Mouse (Mus musculus) neural tube, embryonic 15.5 days (tissue): ENCODE measurements around the gene N4bp1. TPM values are rescaled to one million over a fixed set of nuclear protein-coding genes. Genes with fewer than 3 reads are reported as not detected.

Experiments
- ATAC-seq: fragments of 200-750 bp; cut with Nextera tagmentation; 2 replicates; pipeline ENCODE4 v1.8.0; 2017; ENCODE audit warnings: mild to moderate bottlenecking, moderate TSS enrichment, moderate library complexity; ENCODE audit not compliant: low FRiP score
- H3K27ac ChIP-seq: fragments of 300-500 bp; sonication (generic); replicated peaks from 2 replicates; pipeline ENCODE4 v1.5.1; 2015; ENCODE audit warnings: mild to moderate bottlenecking, inconsistent platforms
- H3K27me3 ChIP-seq: fragments of 300-500 bp; sonication (generic); replicated peaks from 2 replicates; pipeline ENCODE4 v1.6.1; 2015; ENCODE audit warnings: inconsistent platforms
- H3K36me3 ChIP-seq: fragments of 300-500 bp; sonication (generic); 2 replicates; pipeline ENCODE4 v1.6.1; 2015; ENCODE audit warnings: inconsistent platforms
- H3K4me1 ChIP-seq: fragments of 300-500 bp; sonication (generic); 2 replicates; pipeline ENCODE4 v1.6.1; 2015; ENCODE audit warnings: inconsistent platforms
- H3K4me2 ChIP-seq: fragments of 300-500 bp; sonication (generic); 2 replicates; pipeline ENCODE4 v1.6.1; 2015; ENCODE audit warnings: inconsistent platforms, mild to moderate bottlenecking, moderate library complexity
- H3K4me3 ChIP-seq: fragments of 300-500 bp; sonication (generic); replicated peaks from 2 replicates; pipeline ENCODE4 v1.5.1; 2015; ENCODE audit warnings: mild to moderate bottlenecking, inconsistent platforms
- H3K9ac ChIP-seq: fragments of 300-500 bp; sonication (generic); replicated peaks from 2 replicates; pipeline ENCODE4 v1.6.1; 2015; ENCODE audit warnings: mild to moderate bottlenecking, inconsistent platforms
- H3K9me3 ChIP-seq: fragments of 300-500 bp; sonication (generic); replicated peaks from 2 replicates; pipeline ENCODE4 v1.6.1; 2016; ENCODE audit warnings: inconsistent platforms
- WGBS: fragments of 180-500 bp; shearing (Covaris S2); methylation state at CpG from one replicate; pipeline ENCODE4 v1.1.7; 2015; ENCODE audit warnings: mixed read lengths; 5-methylcytosine and 5-hydroxymethylcytosine counted together
- polyA plus RNA-seq: library from polyadenylated mRNA; unstranded; fragments of >200 nt; fragmentation: Nextera tagmentation; extraction: Ambion mirVana; gene quantifications from 2 replicates; pipeline ENCODE4 v1.2.1, GENCODE M21; 2015

The N4bp1 gene
- polyA plus RNA-seq, 1 experiment from 2014 or later, result 8.7 TPM

DNA sequence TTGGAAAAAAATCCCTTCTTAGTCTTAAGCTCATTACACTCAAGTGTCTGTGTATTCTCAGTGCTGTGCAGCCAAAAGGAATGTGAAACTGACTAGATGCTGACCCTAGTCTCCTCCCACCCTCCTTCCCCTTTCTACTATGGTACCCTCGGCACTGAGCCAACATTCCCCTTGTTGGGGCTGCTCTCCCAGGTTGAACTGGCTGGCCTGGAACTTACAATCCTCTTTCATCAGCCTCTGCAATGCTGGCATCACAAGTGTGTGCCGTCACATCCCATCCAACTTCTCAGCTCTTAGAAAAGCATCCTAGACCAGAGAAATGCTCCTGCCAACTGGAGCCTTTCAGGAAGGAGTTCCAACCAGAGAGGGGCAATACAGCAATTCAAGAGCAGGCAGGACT lies 11.9 kb downstream of the N4bp1 start:
- Histone ChIP-seq H3K36me3 (no peaks in the 10 kb centered on the region), H3K27ac (peak overlapping the region; percentile 52; the same call in 1 of the 2 replicates), H3K4me3 (no peak overlapping the region), H3K27me3 (no peaks in the 10 kb centered on the region), H3K9ac (no peak overlapping the region), H3K4me2 (no peak overlapping the region), H3K9me3 (no peaks in the 10 kb centered on the region), H3K4me1 (peaks cover 39% of the 10 kb centered on the region)
- 71% methylated on average over 2 of the region's 2 CpGs for WGBS
- no peak for ATAC-seq

DNA sequence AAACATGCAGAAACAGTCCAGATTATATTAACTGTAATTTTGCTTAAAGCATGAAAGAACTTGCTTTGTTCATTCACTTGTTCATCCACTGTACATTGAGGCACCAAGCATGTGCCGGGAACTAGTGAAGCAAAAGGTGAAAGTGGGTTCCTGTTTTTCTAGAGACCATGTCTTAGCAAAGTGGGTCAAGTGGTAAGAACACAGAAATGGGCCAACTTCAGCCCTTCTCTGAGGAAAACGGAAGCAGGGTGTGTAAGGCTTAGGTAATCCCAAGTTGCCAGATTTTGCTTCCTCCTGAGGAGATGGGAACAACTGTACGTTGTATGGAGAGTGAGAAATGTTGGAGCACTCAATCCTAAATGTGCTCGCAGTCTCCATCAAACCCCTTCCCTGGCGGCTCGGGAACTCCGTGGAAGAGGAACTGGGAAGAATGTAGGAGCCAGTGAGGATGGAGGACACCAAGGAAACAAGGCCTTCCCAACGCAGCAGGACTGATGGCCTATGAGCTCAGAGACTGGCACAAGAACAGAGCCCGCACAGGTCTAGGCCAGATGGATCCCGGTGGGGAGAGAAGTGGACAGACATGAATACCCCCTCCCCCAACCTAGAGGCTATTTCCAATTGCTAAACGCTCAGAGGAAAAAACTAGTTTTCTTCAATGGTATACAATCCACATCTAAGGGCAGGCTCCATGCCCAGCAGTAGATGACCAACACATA lies 12.8 kb downstream of the N4bp1 start:
- H3K4me2 ChIP-seq, result no peak overlapping the region

DNA sequence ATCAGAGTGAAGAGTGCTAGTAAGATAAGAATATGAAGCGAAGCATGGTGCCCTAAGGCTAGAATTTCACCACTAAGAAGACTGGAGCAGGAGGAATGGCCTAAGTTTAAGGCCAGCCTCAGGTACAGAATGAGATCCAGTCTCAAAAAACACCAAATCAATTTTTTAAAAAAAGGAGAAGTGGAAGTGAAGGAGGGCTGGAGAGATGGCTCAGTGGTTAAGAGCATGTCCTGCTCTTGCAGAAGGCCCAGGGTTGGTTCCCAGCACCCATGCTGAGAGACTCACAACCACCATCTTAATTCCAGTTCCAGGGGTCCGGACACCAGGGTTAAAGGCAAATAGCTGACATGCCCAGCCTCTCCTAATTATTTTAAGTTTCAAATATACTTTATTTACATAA lies 13.6 kb downstream of the N4bp1 start:
- no peak overlapping the region for H3K4me3 ChIP-seq
- H3K27ac ChIP-seq, result no peak overlapping the region
- no peaks in the 10 kb centered on the region for H3K27me3 ChIP-seq
- H3K9me3 ChIP-seq, result no peaks in the 10 kb centered on the region
- ATAC-seq, result no peak
- H3K4me2 ChIP-seq, result no peak overlapping the region
- H3K9ac ChIP-seq, result no peak overlapping the region
- H3K4me1 ChIP-seq, result peaks cover 34% of the 10 kb centered on the region
- H3K36me3 ChIP-seq, result no peaks in the 10 kb centered on the region
- WGBS, result 95% methylated on average over 2 of the region's 2 CpGs

More for the DNA sequence above, 12.8 kb downstream of the N4bp1 start:
- WGBS, result 96% methylated on average over 11 of the region's 11 CpGs
- no peak overlapping the region for H3K27ac ChIP-seq
- H3K4me3 ChIP-seq, result no peak overlapping the region
- ATAC-seq, result no peak
- H3K27me3 ChIP-seq, result no peaks in the 10 kb centered on the region
- peaks cover 39% of the 10 kb centered on the region for H3K4me1 ChIP-seq
- no peaks in the 10 kb centered on the region for H3K9me3 ChIP-seq
- H3K36me3 ChIP-seq, result no peaks in the 10 kb centered on the region
- H3K9ac ChIP-seq, result no peak overlapping the region

DNA sequence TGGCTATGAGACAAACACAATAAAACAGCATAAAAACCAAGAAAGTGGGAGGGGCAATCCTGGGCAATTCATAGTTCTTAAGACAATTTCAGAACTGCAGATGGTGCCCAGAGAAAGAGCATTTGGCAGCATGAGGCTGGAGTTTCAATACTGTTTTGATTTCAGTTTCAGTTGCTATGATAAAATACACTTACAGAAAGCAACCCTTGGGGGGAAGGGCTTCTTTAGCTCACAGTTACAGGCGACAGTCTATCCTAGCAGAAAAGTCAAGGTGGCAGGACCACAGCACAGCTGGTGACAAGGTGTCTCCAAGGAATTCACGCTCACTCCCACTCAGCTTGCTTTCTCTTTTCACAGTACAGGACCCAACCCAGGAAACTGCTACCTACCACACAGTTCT lies 14.3 kb downstream of the N4bp1 start:
- Histone ChIP-seq H3K9ac (no peak overlapping the region), H3K4me2 (no peak overlapping the region), H3K36me3 (no peaks in the 10 kb centered on the region), H3K27ac (no peak overlapping the region), H3K27me3 (no peaks in the 10 kb centered on the region), H3K4me1 (peaks cover 34% of the 10 kb centered on the region), H3K4me3 (no peak overlapping the region), H3K9me3 (no peaks in the 10 kb centered on the region)
- WGBS, result 78% methylated on average over 2 of the region's 2 CpGs
- ATAC-seq, result no peak

DNA sequence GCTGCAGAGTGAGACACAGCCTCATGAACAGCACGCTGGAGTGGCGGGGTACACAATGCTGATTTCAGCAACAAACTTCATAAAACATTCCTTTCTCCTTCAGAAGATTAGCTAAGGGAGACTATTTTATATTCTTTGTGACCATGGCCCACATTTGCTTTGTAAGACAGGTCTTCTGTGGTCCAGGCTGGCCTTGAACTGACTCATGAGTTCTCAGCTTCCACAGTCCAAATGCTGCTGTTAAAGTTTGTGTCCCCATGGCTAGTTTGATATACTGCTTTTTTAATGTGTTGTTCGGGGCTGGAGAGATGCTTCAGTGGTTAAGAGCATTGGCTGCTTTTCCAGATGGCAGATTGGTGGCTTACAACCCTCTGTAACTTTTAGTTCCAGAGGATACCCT lies 17.0 kb downstream of the N4bp1 start:
- peaks cover 13% of the 10 kb centered on the region for H3K4me1 ChIP-seq
- no peak overlapping the region for H3K4me2 ChIP-seq
- no peak for ATAC-seq
- H3K9me3 ChIP-seq, result no peaks in the 10 kb centered on the region
- 76% methylated on average over 3 of the region's 3 CpGs for WGBS
- no peak overlapping the region for H3K4me3 ChIP-seq
- H3K27ac ChIP-seq, result no peak overlapping the region
- H3K9ac ChIP-seq, result no peak overlapping the region
- no peaks in the 10 kb centered on the region for H3K27me3 ChIP-seq
- no peaks in the 10 kb centered on the region for H3K36me3 ChIP-seq

DNA sequence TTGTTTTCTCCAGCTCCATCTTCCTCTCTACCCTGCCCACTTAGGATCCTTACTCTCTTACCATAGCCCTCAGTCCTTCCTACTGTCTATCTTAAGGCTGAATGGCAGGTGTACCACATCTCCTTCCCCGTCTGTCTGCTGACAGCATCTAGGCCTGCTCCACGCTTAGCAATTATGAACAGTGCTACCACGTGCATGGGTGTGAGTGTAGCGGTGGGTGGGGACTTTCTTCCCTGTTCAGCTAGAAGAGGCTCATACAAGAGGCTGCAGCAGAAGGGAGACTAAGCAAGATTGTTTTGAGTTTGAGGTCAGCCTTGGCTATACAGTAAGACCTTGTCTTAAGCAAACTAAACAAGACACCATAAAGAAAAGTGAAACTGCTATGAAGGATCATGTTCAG lies 20.3 kb downstream of the N4bp1 start:
- H3K4me2 ChIP-seq, result no peak overlapping the region
- H3K27ac ChIP-seq, result no peak overlapping the region
- H3K4me1 ChIP-seq, result peaks cover 14% of the 10 kb centered on the region; the same call in 1 of the 2 replicates
- ATAC-seq, result no peak
- H3K9ac ChIP-seq, result no peak overlapping the region
- H3K27me3 ChIP-seq, result no peaks in the 10 kb centered on the region
- 0 out of 2 replicates have a peak, but pooled peaks cover 11% of the 10 kb centered on the region for H3K36me3 ChIP-seq
- H3K4me3 ChIP-seq, result no peak overlapping the region
- 86% methylated on average over 4 of the region's 4 CpGs for WGBS
- no peaks in the 10 kb centered on the region for H3K9me3 ChIP-seq

DNA sequence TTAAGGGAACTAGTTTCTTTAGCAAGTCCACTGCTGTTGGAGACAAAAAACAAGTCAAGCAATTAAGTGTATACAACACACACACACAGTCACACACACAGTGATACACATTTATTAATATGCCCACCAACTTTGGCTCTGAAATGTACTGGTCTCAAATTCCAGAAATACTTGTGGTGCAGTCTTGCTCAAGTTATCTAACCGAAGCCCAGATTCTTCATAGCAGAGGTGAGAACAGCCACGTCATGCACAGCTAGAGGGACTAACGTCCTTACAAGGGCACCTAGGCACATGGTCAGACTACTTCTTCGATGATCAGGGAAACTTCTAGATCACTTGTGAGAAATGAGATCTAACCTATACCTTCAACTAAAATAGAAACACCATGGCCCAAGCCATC lies 22.2 kb downstream of the N4bp1 start:
- no peak overlapping the region for H3K9ac ChIP-seq
- no peak overlapping the region for H3K4me2 ChIP-seq
- H3K4me1 ChIP-seq, result peaks cover 19% of the 10 kb centered on the region; the same call in 1 of the 2 replicates
- no peak overlapping the region for H3K27ac ChIP-seq
- H3K9me3 ChIP-seq, result no peaks in the 10 kb centered on the region
- peaks cover 15% of the 10 kb centered on the region; the same call in 1 of the 2 replicates for H3K36me3 ChIP-seq
- no peak for ATAC-seq
- 89% methylated on average over 4 of the region's 4 CpGs for WGBS
- no peaks in the 10 kb centered on the region for H3K27me3 ChIP-seq
- no peak overlapping the region for H3K4me3 ChIP-seq

DNA sequence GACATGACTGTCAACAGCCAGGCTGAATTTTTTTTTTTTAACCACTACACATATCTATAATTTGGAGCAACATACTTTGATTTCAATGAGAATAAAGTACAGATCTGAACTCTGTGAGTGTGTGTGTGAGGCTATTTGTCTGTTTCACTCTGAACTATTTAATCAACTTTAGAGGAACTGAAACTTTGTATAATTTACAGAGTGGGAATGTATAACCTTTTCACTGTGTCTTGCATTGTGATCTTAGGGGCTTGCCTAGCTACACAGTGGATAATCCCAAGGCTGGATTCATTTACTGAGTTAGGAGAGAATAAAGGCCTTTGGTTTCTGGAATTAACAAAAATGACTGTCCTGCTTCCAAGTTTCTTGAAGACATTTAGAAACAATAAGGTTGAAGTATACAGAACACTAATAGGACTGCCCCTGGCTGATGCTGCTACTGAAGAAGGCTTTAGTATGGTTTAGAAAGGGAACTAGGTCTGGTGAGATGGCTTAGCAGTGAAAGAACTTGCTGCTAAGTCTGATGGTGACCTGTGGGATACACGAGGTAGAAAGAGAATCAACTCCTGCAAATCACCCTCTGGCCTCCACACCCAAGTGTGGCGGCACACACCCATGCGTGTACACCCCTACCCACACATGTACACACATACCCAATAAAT lies 22.8 kb downstream of the N4bp1 start:
- Histone ChIP-seq H3K4me2 (no peak overlapping the region), H3K4me1 (peaks cover 19% of the 10 kb centered on the region; the same call in 1 of the 2 replicates), H3K27ac (no peak overlapping the region), H3K9ac (no peak overlapping the region), H3K36me3 (peaks cover 15% of the 10 kb centered on the region; the same call in 1 of the 2 replicates), H3K4me3 (no peak overlapping the region), H3K9me3 (no peaks in the 10 kb centered on the region), H3K27me3 (no peaks in the 10 kb centered on the region)
- 95% methylated on average over 3 of the region's 3 CpGs for WGBS
- ATAC-seq, result no peak

DNA sequence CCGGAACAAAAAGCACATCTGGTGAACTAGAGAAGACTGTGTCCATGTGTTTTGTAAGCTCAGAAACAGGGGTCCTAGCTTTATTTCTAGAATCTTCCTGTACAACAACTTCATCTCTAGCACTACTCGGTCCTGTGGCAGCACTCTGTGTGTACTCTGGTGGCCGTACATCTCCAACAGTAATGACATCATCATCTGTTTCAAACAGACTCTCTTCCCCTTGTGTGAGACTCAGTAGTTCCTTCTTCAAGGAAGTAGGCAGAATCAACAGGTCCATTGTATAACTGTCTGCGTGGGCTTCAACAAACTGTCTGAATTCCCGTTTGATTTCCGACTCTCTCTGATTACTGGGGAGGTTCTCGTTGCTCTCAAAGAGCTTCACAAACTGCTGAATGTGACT lies 23.5 kb downstream of the N4bp1 start:
- peaks cover 15% of the 10 kb centered on the region; the same call in 1 of the 2 replicates for H3K36me3 ChIP-seq
- no peak overlapping the region for H3K4me2 ChIP-seq
- no peak overlapping the region for H3K4me3 ChIP-seq
- peaks cover 19% of the 10 kb centered on the region; the same call in 1 of the 2 replicates for H3K4me1 ChIP-seq
- WGBS, result 82% methylated on average over 7 of the region's 7 CpGs
- H3K27me3 ChIP-seq, result no peaks in the 10 kb centered on the region
- no peak for ATAC-seq
- H3K9me3 ChIP-seq, result no peaks in the 10 kb centered on the region
- no peak overlapping the region for H3K27ac ChIP-seq
- no peak overlapping the region for H3K9ac ChIP-seq

DNA sequence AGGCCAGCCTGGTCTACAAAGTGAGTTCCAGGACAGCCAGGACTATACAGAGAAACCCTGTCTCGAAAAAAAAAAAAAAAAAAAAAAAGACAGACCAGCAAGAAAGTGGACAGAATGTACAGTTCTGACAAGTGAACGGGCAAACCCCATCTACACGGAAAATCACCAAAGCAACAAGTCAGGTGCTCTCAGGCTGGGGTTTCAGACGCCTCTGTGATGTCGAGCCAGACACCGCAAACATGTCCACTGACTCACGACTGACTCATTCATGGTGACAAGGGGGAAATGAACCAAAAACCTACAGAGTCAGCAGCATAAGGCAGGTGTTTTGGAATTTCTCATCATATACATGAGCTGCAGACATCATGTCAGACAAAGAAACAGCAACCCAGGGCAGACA lies 28.8 kb downstream of the N4bp1 start:
- H3K4me3 ChIP-seq, result no peak overlapping the region
- H3K4me2 ChIP-seq, result no peak overlapping the region
- ATAC-seq, result no peak
- H3K9me3 ChIP-seq, result no peaks in the 10 kb centered on the region
- H3K27me3 ChIP-seq, result no peaks in the 10 kb centered on the region
- WGBS, result 81% methylated on average over 7 of the region's 7 CpGs
- H3K36me3 ChIP-seq, result peaks cover 11% of the 10 kb centered on the region; the same call in 1 of the 2 replicates
- peaks cover 33% of the 10 kb centered on the region for H3K4me1 ChIP-seq
- H3K9ac ChIP-seq, result no peak overlapping the region
- no peak overlapping the region for H3K27ac ChIP-seq

DNA sequence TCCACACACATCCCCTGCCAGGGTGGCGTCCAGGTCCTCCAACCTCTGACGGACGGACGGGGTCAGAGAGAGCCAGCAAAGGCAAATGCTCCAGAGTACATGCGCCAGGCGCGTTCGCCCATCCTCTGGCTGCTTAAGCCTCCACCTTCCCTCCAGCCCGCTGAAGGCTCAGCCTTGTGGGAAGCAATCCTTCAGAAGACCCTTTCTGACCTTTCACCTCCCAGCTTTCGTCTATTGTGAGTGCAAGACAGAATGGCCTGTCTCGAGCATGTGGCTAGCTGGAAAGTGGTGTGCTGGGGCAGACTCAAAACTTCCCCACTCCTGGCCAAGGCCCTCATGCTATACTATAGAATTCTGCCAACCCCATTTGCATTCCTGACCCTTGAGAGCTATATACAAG lies 30.4 kb downstream of the N4bp1 start:
- Histone ChIP-seq H3K4me3 (no peak overlapping the region), H3K4me1 (peaks cover 22% of the 10 kb centered on the region), H3K36me3 (peaks cover 6% of the 10 kb centered on the region; the same call in 1 of the 2 replicates), H3K27me3 (no peaks in the 10 kb centered on the region), H3K27ac (no peak overlapping the region; the same call in 1 of the 2 replicates), H3K9me3 (no peaks in the 10 kb centered on the region), H3K4me2 (no peak overlapping the region), H3K9ac (no peak overlapping the region)
- WGBS, result 61% methylated on average over 11 of the region's 11 CpGs
- ATAC-seq, result no peak

DNA sequence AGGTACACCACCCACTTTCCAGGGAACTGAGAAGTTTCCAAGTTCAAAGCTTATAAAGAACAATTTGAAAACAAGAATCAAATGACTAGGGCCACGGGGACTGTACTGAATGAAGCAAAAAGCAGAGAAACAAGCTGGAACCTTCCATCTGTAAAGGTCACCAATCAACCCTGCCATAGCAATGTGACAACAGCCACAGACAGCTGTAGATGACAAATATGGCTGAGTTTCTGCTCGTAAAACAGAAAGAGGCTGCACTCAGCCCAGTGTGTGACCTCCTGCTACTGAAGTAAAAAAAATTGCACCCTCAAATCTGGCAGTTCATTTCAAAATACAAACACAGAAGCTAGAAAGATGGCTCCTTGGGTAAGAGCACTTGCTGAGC lies 31.1 kb downstream of the N4bp1 start:
- H3K4me2 ChIP-seq, result no peak overlapping the region
- no peaks in the 10 kb centered on the region for H3K27me3 ChIP-seq
- no peak overlapping the region for H3K27ac ChIP-seq
- no peak for ATAC-seq
- H3K4me3 ChIP-seq, result no peak overlapping the region
- WGBS, result 71% methylated on average over 2 of the region's 2 CpGs
- 0 out of 2 replicates have a peak, but pooled peaks cover 3% of the 10 kb centered on the region for H3K36me3 ChIP-seq
- H3K4me1 ChIP-seq, result peaks cover 17% of the 10 kb centered on the region
- H3K9me3 ChIP-seq, result no peaks in the 10 kb centered on the region
- H3K9ac ChIP-seq, result no peak overlapping the region
